Mouse (Mus musculus): Measurements from ENCODE around the gene Rnase12.
"Not testable (repeated sequence)": the region's sequence is repeated elsewhere in the genome, so short reads cannot be mapped to it uniquely, and the experiment has no call there.

Rnase12 gene

GRCm38 (mm10) chr14:51015780-51016179, 41.7 kb downstream of the Rnase12 start:
- DNase-seq: no peak

GRCm38 (mm10) chr14:51014724-51015123, 42.7 kb downstream of the Rnase12 start:
- not testable (repeated sequence) for DNase-seq

- DNase-seq: no peak
Measured at GRCm38 (mm10) chr14:51009572-51009971, 47.9 kb downstream of the Rnase12 start.

- DNase-seq: no peak
Measured at GRCm38 (mm10) chr14:51008781-51009180, 48.7 kb downstream of the Rnase12 start.

- peak in 1 of 2 experiments; percentile 10 for DNase-seq
Measured at GRCm38 (mm10) chr14:51007914-51008713, 49.3 kb downstream of the Rnase12 start.

- no peak for DNase-seq
Measured at GRCm38 (mm10) chr14:51007152-51007801, 50.2 kb downstream of the Rnase12 start, which contains the start of gene Rnase10. Rnase10 (plus strand) TSS chr14:51007751.
